Mouse (Mus musculus) gastrocnemius, postnatal 10 days (tissue): Measurements from ENCODE around the gene Fam229a. TPM values are rescaled to one million over a fixed set of nuclear protein-coding genes. Genes with fewer than 3 reads are reported as not detected.
"Not testable (repeated sequence)": the region's sequence is repeated elsewhere in the genome, so short reads cannot be mapped to it uniquely, and the experiment has no call there.

Source experiments
- DNase-seq: peaks from one replicate; pipeline ENCODE4 v3.0.0; 2021; ENCODE audit warnings: mixed read lengths
- total RNA-seq, 2 experiments: library from RNA; stranded (reverse); gene quantifications; 2 replicates each; pipeline ENCODE4 v1.2.3; 2021

Fam229a gene
- total RNA-seq, 2 experiments from 2014 or later, result not detected

- no peak for DNase-seq
Measured at GRCm38 (mm10) chr4:129518519-129518918, 27.5 kb downstream of the Fam229a start.

GRCm38 (mm10) chr4:129525338-129525737 is 34.3 kb downstream of the Fam229a start:
- DNase-seq, result no peak

- no peak for DNase-seq
Measured at GRCm38 (mm10) chr4:129525889-129526288, 34.9 kb downstream of the Fam229a start.

DNA sequence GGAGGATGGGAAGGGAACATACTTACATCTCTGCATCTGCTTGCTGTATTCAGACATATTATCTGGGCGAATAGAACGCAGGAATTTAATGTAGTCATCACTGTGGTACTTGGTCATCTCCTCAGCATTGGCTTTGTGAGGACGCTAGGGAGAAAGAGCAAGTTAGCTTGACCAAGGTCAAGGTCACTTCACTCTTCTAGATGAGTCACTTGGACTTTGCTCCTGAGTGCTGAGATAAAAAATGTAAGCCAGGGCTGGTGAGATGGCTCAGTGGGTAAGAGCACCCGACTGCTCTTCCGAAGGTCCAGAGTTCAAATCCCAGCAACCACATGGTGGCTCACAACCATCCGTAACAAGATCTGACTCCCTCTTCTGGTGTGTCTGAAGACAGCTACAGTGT is 37.9 kb downstream of the Fam229a start:
- DNase-seq, result not testable (repeated sequence)

DNA sequence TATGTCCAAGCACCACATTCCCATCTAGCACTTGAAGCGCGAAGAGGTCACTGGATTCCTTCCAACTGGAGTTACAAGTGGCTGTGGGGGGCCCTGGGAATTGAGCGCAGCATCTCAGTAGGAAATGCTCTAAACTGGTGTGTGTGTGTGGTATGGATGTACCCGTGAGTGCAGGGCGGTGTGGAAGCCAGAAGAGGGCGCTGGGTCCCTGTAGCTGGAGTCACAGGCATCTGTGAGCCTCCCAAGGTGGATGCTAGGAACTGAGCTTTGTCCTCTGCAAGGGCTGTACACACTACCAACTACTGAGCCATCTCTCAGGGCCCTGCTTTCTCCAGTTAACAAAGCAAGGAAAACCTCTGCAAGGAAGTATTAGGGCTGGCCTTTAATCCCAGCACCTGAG is 49.0 kb downstream of the Fam229a start:
- no peak for DNase-seq

Other genes starting within 250 kb of the Fam229a start
- 1 to 10 TPM; 2.6 to 4.9 TPM for gene C77080, start 229.8 kb upstream of the Fam229a start, total RNA-seq
- gene Sync, start 203.6 kb upstream of the Fam229a start, total RNA-seq, result 10 to 100 TPM; 63.6 to 64.4 TPM
- gene Rbbp4, start 155.8 kb upstream of the Fam229a start, total RNA-seq, result 10 to 100 TPM; 96.7 to 98.5 TPM
- 10 to 100 TPM; 24.2 to 25.4 TPM for gene Zbtb8os, start 155.5 kb upstream of the Fam229a start, total RNA-seq
- 1 to 10 TPM; 2.9 to 4.7 TPM for gene Zbtb8a, start 113.1 kb upstream of the Fam229a start, total RNA-seq
- not detected for gene Zbtb8b, start 50.3 kb upstream of the Fam229a start, total RNA-seq
- gene Bsdc1, start 29.6 kb upstream of the Fam229a start, total RNA-seq, result 10 to 100 TPM; 24.7 to 32.4 TPM
- gene Tssk3, start 168 bp upstream of the Fam229a start, total RNA-seq, result not detected
- gene Marcksl1, start 22.4 kb downstream of the Fam229a start, total RNA-seq, result 10 to 100 TPM; 24.4 to 31.8 TPM
- gene Hdac1, start 51.5 kb downstream of the Fam229a start, total RNA-seq, result 10 to 100 TPM; 23.9 to 29.8 TPM
- gene Lck, start 82.5 kb downstream of the Fam229a start, total RNA-seq, result under 1 TPM in 1 of 2 experiments, not detected in 1; 0.59 TPM
- gene Fam167b, start 87.4 kb downstream of the Fam229a start, total RNA-seq, result 1 to 10 TPM in 1 of 2 experiments, under 1 TPM in 1; 0.80 to 1.3 TPM
- gene Eif3i, start 109.5 kb downstream of the Fam229a start, total RNA-seq, result 100 to 1,000 TPM; 149 to 151 TPM
- 10 to 100 TPM; 42.3 to 47.0 TPM for gene Tmem234, start 109.5 kb downstream of the Fam229a start, total RNA-seq
- gene Dcdc2b, start 123.1 kb downstream of the Fam229a start, total RNA-seq, result 1 to 10 TPM in 1 of 2 experiments, under 1 TPM in 1; 0.61 to 2.6 TPM
- gene Iqcc, start 127.9 kb downstream of the Fam229a start, total RNA-seq, result 10 to 100 TPM; 12.7 to 14.6 TPM
- gene Ccdc28b, start 132.8 kb downstream of the Fam229a start, total RNA-seq, result 10 to 100 TPM; 59.5 to 60.6 TPM
- 10 to 100 TPM; 31.6 to 37.5 TPM for gene Txlna, start 149.9 kb downstream of the Fam229a start, total RNA-seq
- 10 to 100 TPM; 56.4 to 63.3 TPM for gene Kpna6, start 181.6 kb downstream of the Fam229a start, total RNA-seq
- gene Tmem39b, start 205.6 kb downstream of the Fam229a start, total RNA-seq, result 1 to 10 TPM; 3.7 to 6.7 TPM